Mouse (Mus musculus) urinary bladder, adult 18-20 months (tissue): Measurements from ENCODE around the gene Tada2b.

Experiments
- DNase-seq, 2 experiments: peaks; one replicate each; pipeline ENCODE4 v3.0.0; 2022; ENCODE audit warnings: low spot score in 2 of 2, mixed read lengths in 2 of 2

The Tada2b gene

DNA sequence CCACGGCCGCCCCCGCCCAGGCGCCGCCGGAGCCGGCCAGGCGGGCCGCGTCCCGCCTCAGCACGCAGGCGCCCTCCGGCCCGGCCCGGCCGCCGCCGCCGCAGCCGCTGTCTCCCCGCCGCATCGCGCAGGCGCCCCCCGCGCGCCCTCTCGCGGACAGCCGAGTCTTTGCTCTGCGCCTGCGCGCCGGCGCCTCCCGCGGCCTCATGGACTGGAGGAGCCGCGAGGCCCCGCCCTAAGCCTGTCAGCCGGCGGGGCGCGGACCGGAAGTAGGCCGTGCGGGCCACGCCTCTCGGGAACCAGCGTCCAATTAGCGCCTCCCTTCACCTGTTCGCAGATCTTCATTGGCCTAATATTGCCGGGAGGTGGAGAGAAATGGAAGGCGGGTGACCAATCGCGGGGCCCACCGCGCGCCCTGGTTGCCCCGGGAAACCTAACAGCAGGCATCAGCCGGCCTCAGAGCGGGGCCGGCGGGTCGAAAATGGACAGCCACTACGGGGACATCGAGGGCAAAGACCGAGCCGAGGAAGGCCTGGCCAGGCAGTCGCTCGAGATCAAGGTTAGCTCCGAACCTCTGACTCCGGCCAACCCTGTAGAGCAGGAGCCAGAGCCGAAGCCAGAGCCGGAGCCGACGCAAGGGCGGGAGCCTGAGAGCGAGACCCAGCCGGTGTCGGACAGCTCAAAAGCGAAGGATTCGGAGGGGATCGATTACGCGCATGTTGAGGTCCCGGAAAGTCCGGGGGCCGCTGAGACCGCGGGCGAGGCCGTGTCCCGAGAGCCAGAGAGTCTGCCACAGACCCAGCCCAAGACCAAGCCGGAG lies at the start of gene Tada2b, which contains the start of gene Ccdc96:
TSS of gene Tada2b (minus strand) at position 115 of the 820 bp plus-strand sequence.
TSS of gene Ccdc96 (plus strand) at position 418 of the 820 bp plus-strand sequence.
- DNase-seq, result peak; percentile 84 to 97

DNA sequence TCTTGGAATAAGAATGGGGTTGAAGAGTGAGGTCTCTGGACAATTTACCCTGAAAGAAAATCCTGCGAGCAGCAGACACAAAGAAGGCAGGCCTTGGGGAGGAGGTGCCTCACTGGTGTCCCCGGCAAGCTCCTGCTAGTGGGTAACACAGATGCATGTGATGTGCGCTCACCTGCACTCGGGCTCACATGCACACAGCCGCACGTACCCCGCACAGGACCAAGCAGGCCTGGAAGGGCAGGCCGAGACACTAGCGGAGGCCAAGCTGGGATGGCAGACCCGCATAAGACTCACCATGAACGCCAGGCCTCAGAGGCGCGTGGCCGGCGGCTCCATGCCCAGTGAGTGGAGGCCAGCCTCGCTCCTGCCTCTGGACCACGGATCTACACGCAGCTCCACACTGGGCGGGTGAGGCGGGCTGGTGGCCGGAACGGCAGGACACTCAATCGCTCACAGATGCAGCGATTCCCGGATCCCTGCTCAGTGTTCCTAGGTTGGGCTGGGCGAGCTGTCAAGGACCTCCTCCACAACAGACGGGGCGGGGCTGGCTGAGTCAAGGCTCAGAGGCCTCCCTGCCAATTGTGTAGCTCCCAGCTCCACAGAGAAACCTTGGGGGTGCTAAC lies 46.2 kb upstream of the Tada2b start:
- peak; percentile 94 to 97 for DNase-seq

DNA sequence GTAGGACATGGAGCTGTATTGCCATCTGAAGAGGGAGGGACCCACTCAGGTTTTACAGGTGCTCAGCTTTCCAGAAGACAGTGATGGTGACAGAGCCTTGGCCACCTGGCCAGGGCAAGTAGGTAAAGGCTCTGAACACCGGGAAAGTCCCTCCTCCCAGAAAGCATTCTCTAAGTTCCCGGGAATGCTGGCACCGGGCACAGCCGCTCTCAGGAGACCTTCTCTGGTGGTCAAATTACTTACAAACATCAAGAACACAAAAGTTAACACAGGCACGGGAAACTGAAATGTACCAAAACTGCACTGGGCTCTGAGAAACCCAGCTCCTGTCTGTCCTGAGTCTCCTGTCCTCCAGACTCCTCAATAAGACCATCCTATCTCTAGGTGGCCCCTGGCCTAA lies 45.6 kb upstream of the Tada2b start:
- no peak for DNase-seq

DNA sequence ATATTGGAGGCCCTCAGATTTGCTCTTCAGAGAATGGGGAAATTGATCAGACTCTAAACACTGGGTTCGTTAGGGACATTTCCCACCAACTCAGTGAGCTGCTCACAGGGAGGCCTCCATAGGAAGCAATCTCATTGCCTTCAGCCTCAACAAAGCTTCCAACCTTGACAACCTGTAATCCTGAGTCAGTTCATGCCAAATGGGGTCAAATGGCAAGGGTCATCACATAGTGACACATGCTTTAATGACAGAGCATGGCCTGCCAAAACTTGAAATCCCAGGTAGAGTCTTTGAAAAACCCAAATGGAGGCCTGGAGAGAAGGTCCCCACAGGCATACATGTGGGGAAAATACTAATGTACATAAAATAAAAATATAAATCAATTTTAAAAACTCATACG lies 42.8 kb upstream of the Tada2b start:
- DNase-seq, result no peak

DNA sequence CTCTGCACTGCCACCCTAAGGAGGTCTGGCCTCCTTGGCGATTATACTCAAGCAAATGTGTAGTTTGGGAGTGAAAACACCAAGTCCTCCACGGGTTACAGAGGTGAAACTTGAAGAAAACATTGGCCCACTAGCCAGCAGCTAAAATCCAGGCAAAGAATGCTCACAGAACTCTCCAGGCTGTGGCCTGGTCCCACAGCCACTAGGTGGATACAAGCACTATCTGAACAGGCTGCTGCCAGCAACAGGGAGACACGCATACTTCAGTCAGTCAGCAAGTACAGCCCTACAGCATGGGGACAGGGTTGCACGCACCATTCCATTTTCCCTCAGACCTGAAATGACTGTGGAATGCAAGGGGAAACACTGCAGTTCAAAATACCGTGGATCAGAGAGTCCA lies 42.2 kb upstream of the Tada2b start:
- no peak for DNase-seq

DNA sequence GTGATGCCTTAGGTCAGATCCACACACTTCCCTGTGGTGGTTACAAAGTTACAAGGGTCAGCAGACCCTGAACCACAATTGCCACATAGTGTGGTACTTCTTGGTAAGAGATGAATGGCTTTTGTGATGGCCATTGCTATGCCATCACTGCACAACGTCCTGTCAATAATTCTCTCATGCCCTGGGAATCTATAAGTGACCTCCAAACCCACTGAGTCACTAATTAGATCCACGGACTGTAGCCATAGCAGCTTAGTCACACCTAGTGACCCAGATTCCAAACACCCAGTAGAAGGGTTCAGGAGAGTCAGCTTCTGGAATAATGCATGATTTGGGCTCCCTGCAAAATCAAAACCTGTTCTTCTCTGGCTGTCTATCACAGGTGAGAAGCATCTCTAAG lies 41.1 kb upstream of the Tada2b start:
- no peak for DNase-seq

DNA sequence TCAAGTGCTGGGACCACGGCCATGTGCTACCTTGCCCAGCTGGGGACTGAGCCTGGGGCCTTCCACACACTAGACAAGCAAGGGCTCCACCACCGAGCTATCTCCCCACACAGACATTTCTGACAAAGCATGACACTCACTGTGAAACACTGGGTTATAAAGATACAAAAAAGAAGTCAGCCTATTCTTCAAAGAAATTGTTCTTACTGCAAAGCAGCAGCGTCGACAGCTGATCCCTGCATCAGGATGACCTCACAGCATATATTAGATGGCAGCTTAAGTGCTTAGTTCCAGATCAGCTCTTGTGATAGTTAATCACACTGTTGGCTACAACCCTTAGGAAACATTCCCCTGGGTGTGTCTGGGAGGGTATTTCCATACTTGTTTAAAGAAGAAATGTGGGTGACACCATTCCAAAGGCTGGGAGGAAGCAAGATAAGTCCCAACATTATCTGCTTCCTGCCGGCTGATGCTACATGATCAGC lies 39.2 kb upstream of the Tada2b start:
- no peak for DNase-seq

DNA sequence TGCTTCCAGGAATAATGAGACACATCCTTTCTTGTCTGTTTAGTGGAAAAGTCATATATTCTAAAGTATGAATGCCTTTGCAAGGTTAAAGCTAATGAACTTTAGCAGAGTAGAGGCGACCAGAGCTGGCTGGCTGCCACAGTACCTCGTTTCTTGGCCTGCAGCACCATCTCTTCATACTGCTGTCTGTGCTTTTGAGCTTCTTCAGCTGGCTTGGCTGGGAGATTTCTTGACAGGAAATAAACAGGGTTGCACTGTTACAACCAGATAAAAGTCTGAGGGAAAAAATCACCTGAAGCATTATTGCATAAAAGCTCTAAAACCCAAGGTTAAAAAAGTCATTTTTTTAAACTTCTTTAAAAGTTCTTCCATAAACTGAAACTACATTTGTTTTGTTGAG lies 38.7 kb upstream of the Tada2b start:
- DNase-seq, result no peak

DNA sequence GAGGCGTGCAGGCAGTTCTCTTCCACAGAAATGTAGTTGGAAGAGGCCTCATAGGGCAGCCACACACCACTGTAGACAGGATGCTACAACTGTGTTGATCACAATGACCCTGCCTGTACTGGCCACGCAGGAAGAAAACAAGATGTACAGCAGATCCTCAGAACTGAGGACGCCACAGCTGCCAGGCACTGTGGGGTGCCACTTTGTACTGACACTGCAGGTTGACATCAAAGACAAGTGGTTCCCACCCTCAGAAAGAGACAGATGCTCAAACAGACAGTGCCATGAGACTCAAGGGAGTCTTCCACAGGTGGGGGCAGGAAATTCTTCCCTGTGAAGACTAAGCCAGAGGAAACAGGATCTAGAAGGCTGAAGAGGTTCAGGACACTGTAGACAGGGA lies 35.7 kb upstream of the Tada2b start:
- no peak for DNase-seq

DNA sequence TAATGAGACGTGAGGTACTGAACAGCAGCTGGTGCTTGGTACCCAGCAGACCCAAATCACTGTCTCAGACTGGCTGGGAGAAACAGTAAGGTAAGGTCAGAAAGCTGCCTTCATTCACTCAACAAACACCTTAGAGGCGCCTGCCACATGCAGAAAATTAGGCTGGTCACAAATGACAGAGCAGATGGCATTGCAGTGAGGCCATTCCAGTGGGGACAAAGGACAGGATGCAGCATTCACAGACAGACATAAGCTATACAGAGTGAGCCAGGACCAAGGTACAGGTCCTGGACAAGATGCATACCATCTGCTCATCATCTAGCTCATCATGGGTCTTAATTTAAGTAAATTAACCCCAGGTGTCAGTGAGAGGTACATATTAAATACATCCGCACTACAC lies 33.5 kb upstream of the Tada2b start:
- no peak for DNase-seq

DNA sequence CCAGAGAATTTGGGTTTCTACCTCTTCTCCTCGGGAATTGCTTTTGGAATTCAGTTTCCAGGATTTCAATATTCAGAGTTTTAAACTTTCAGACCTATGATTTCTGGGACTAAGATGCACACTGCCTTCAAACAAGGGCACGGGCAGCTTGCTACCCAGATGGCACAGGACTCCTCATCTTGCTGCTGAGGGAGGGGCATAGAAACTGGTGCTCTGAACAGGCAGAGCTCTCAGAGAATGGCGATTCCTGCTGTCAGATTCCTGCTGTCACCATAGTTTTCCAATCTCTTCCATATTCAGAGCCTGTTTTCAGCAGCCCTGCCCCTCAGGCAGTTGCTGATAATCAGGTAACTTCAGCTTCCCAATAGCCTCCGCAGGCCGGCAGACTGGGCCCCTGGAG lies 31.5 kb upstream of the Tada2b start:
- DNase-seq, result no peak

DNA sequence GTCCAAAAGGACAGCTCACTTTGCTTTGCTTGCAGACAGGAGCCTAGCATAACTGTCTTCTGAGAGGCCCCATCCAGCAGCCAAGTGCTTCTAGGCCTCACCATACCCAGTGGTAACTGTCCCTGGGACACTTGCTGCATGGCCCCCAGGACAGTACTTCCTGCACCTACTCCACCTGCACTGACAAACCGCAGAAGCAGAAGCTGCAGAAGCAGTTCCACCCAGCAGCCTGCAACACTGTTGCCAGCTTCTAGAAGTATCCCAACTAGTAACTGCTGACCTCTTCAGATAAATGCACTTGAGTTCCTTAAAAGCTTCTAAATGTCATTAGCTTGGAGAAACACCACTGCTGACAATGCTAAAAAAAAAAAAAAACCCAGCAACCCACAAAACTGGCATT lies 31.0 kb upstream of the Tada2b start:
- DNase-seq, result no peak

DNA sequence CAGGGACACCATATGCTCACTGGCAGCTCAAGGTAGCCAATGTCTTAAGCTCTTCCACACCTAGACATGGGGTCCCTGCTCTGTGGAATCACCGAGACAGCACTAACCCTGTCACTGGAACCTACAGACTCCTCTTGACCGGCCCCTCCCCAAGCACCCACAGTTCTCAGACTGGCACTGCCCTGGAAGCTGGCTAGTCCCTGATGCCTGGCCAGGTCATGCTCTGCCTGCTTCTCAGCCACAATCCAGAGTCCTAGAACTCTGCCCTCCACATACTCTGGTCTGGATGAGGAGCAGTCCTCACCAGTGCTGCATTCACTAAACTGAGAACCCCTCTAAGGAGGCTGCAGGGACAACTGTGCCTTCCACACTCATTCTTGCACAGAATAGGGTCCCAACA lies 26.9 kb upstream of the Tada2b start:
- DNase-seq, result no peak

DNA sequence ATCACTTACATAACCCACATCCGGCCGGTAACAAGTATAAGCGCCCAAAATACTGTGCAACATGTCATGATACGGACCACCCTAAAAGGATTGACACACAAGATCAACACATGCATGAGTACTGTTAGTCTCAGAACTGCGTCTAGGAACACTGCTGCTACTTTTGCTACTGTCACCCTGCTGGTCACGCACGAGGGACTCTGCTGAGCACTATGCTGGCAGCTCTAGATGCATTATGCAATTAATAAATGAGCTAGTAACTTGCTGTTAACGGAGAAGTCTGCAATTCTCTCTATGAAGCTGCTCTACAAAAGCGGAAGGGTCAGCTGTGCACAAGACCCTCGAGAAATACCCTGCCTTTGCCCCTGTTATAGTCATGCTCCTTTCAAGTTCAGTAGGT lies 24.3 kb upstream of the Tada2b start:
- DNase-seq, result no peak

DNA sequence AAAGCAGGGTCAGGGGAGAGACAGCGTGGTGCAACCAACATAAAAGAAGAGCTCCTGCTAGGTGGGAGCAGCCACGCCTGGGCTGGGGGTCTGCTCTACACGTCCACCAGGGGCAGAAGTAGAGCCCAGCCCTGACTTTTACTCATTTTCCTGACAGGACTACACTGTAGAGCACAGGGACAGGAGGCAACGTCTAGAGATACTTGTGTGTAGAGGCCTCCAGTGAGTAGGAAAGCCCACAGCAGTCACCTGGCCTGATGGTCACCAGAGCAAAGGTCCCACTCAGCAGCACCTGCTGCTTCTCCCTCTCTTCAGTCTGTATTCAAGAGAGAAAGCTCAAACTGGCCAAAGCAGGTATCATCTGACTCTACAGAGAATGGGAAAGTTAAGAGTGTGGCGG lies 21.6 kb upstream of the Tada2b start:
- DNase-seq, result no peak

DNA sequence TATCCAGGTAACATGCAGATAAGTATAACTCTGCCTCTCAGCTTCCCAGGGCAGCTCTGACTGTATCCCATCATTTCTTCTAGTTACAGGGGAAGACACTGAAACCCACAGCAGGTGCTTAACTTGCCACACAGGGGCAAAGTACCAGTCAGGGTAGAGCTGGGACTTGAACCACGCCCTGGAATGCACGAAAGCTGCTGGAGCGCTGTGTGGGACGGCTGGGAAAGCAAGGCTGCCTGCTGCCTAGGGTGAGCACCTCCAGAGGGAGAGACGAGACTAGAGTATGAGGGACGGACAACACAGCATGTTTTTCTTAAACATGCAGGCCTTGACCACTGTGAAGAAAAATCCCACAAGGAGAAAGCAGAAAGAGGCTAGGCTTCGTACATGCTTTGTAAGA lies 21.1 kb upstream of the Tada2b start:
- DNase-seq, result no peak

DNA sequence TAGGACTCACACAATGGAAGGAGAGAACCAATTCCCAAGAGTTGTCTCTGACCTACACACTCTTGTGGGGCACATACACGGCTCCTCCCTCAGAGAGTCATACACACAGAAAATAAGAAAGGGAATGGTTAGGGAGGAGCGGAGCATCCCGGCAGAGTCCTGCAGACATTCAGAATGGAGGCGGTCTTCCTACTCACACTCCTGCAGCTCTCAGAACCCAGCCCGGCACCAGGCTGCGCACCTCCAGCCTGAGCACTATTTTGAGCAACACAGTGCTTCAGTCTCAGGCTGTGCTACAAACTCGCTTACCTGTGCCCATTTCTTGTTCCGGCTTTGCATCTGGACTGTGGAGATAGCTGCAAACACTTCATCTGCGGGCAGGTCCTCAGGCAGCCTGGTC lies 10.6 kb upstream of the Tada2b start:
- DNase-seq, result no peak

DNA sequence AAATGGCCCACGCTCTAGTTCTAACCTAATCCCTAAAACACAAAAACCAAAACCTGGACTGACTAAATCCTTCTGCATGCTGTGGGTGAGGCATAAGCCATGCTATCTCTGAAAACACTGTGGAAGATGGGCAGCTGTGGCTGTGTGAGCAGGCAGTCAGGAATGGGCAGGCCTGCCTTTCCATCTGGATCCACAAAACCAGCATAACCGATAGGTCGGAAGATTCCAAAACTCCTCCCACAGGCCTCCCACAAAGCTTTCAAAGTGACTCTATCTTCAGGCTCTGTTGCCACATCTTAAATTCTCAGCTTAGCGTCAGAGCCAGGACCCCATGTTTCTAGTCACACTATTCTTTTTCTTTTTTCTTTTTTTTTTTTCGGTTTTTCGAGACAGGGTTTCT lies 9.8 kb upstream of the Tada2b start:
- no peak for DNase-seq

DNA sequence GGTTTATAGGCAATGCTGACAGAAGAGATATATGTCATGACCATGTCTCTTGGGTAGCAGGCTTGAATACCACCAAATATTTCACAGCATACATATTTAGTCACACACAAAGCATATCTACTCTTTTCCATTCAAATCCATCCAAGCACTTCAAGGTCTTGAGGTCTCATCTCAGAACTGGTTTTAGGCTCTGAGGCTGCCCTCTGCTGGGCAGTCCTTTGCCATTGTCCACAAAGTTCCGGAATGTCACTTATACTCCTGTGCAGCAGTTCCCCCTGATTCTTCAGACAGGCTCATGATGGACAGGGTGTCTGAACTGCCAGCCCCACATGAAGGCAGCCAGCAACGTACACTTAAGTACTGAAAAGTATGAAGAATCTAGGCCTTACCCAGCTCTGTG lies 5.1 kb upstream of the Tada2b start:
- peak in 1 of 2 experiments; percentile 25 for DNase-seq

DNA sequence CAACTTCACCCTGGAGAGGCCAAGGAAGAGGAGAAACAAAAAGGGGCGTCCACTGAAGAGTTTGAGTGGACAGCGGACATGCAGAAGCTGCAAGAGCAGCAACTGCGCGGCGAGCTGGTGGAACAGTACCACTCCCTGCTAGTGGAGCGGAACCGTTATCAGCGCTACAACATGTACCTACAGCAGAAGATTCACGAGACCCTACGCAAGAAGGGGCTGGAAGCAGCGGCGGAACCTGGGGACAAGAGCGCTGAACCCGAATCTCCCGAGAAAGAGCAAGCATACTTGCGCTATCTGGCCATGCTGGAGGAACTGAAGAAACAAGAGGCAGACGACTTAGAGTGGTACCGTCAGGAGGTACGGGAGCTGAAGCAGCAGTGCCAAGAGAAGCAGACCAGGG lies 1.2 kb upstream of the Tada2b start:
- DNase-seq, result no peak

DNA sequence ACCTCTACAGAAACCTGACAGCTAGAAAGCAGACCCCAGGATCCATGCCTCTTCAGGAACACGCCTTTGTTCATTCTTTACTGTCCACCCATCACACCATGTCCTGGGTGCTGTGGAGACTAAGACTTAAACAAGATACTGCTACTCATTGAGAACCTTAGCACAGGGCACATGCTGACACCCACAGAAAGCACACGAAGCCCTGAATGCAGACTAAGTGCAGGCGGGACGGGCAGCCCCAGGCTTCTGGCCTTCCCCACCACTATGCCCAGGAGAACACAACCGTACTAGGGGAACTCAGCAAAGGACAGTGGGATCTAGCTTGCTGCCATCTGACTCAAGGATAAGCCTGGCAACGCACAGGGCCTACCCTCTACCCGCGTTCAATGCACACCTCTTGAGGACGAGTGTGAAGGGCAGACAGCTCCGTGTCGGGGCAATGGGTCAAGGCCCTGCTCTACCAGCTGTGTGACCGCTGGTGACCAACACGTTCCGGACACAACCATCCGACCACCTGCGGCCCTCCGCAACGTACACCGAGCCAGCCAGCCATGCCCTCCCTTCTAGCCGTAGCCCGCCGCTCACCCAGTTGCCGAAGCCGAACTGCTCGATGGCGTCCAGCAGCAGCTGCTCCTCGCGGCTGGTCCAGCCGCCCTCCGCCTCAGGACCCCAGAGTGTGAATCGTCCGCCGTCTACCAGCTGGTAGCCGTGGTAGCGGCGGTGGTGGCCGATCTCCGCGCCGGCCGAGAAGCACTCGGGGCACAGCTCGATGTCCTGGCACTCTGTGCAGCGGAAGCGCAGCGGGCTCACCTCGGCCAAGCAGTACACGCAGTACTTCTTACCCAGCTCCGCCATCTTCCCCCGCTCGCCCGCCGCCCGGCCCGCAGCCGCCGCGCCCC lies 633 bp downstream of the Tada2b start:
- DNase-seq, result peak in 1 of 2 experiments; percentile 57

DNA sequence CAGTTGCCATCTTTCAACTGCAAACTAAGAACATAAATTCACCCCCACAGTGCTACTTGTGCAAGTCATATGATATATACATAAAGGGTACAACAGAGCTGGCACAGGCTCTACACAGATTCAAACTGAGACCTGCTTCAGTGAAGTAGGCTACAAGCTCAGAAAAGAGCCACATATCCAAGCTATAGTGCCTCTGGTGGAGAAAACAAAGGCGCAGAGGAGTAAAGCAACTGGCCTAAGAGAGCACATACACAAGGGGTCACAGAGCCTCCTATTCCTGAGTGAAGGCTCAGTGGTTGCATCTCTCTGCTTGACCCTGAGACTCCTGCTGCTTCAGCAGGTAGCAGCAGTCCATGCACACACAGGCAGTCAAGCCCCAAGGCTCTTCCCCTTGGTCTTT lies 3.0 kb downstream of the Tada2b start:
- no peak for DNase-seq
